Mouse (Mus musculus): ENCODE measurements at regions not wholly inside any gene's neighbourhood (a gene's known extent, or its start where the extent isn't known, plus 50 kb on each side); places are given as distances from the start of the nearest gene placed in this dataset.
A peak's percentile ranks its signal among the peaks of the same experiment; 100 is the strongest.
"Not testable (repeated sequence)": the region's sequence is repeated elsewhere in the genome, so short reads cannot be mapped to it uniquely, and the experiment has no call there.

GRCm38 (mm10) chr4:4556126-4556525 lies 237.0 kb downstream of the Impad1 start:
- no peak for DNase-seq

GRCm38 (mm10) chr4:4550301-4550700 lies 242.9 kb downstream of the Impad1 start:
- no peak for DNase-seq

GRCm38 (mm10) chr4:4549893-4550292 lies 243.3 kb downstream of the Impad1 start:
- no peak for DNase-seq

GRCm38 (mm10) chr4:4537172-4537753 lies 255.9 kb downstream of the Impad1 start:
- DNase-seq: no peak

- no peak for DNase-seq
Observed at GRCm38 (mm10) chr4:4532196-4532595, 261.0 kb downstream of the Impad1 start.

- no peak for DNase-seq
Observed at GRCm38 (mm10) chr4:4528311-4528710, 264.8 kb downstream of the Impad1 start.

- no peak for DNase-seq
Observed at GRCm38 (mm10) chr4:4521757-4522156, 271.4 kb downstream of the Impad1 start.

- no peak for DNase-seq
Observed at GRCm38 (mm10) chr4:4518741-4519140, 274.4 kb downstream of the Impad1 start.

GRCm38 (mm10) chr4:4513351-4513750 lies 279.8 kb downstream of the Impad1 start:
- DNase-seq: no peak

GRCm38 (mm10) chr4:4510180-4510920 lies 282.8 kb downstream of the Impad1 start:
- no peak for DNase-seq

GRCm38 (mm10) chr4:4509296-4509695 lies 283.9 kb downstream of the Impad1 start:
- peak in 1 of 2 experiments; percentile 3 for DNase-seq

GRCm38 (mm10) chr4:4497199-4497598 lies 296.0 kb downstream of the Impad1 start:
- DNase-seq: no peak

GRCm38 (mm10) chr4:4496181-4496580 lies 297.0 kb downstream of the Impad1 start:
- no peak for DNase-seq

- peak in 1 of 2 experiments; percentile 16 for DNase-seq
Observed at GRCm38 (mm10) chr4:4465169-4465714, 327.9 kb downstream of the Impad1 start.

- no peak for DNase-seq
Observed at GRCm38 (mm10) chr4:4464130-4464700, 328.9 kb downstream of the Impad1 start.

GRCm38 (mm10) chr4:4459258-4459657 lies 333.9 kb downstream of the Impad1 start:
- DNase-seq: no peak

GRCm38 (mm10) chr4:4450104-4450503 lies 343.1 kb downstream of the Impad1 start:
- DNase-seq: no peak

GRCm38 (mm10) chr4:4442650-4443049 lies 350.5 kb downstream of the Impad1 start:
- no peak for DNase-seq

GRCm38 (mm10) chr4:4437559-4437958 lies 355.6 kb downstream of the Impad1 start:
- no peak for DNase-seq

GRCm38 (mm10) chr4:4424526-4424925 lies 347.2 kb upstream of the Sdr16c6 start:
- DNase-seq: not testable (repeated sequence)

GRCm38 (mm10) chr4:4403812-4404211 lies 326.5 kb upstream of the Sdr16c6 start:
- DNase-seq: no peak

GRCm38 (mm10) chr4:4397410-4397809 lies 320.1 kb upstream of the Sdr16c6 start:
- DNase-seq: no peak

- no peak for DNase-seq
Observed at GRCm38 (mm10) chr4:4380024-4380590, 302.8 kb upstream of the Sdr16c6 start.

- DNase-seq: no peak
Observed at GRCm38 (mm10) chr4:4335216-4335615, 257.9 kb upstream of the Sdr16c6 start.

All from cerebellum, postnatal 25 days (tissue).